Mouse (Mus musculus) layer of hippocampus, postnatal 10 days (tissue): Measurements from ENCODE around the gene Hsd17b2. TPM values are rescaled to one million over a fixed set of nuclear protein-coding genes. Genes with fewer than 3 reads are reported as not detected.

Experiments used
- DNase-seq, 2 experiments: peaks; one replicate each; pipeline ENCODE4 v3.0.0; 2021; ENCODE audit warnings: low spot score in 2 of 2
- long read RNA-seq: library from polyadenylated mRNA; stranded (forward); transcript quantifications from one replicate; pipeline ENCODE4 v2.0.0, GENCODE M21; 2023
- total RNA-seq, 2 experiments: library from RNA; stranded (reverse); gene quantifications; 2 replicates each; pipeline ENCODE4 v1.2.3; 2021

Gene Hsd17b2
- total RNA-seq: not detected
- long read RNA-seq: 0 reads

DNA sequence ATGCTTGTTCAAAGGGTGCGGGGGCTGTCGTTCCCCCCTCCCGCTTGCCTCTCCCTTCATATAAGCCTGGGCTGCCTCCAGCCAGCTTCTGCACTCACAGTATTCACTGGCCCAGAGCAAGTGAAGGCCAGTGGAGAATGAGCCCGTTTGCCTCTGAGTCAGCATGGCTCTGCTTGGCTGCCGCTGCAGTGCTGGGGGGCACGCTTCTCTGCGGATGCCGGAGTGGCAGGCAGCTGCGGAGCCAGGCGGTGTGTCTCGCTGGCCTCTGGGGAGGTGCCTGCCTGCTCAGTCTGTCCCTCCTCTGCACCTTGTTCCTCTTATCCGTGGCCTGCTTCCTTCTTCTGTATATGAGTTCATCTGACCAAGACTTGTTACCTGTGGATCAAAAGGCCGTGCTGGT lies at the start of gene Hsd17b2:
TSS of gene Hsd17b2 (plus strand) at position 46 of the 400 bp plus-strand sequence.
- no peak for DNase-seq

GRCm38 (mm10) chr8:117652318-117652717 lies 49.4 kb upstream of the Hsd17b2 start:
- no peak for DNase-seq

- no peak for DNase-seq
Measured at GRCm38 (mm10) chr8:117658990-117659389, 42.7 kb upstream of the Hsd17b2 start.

DNA sequence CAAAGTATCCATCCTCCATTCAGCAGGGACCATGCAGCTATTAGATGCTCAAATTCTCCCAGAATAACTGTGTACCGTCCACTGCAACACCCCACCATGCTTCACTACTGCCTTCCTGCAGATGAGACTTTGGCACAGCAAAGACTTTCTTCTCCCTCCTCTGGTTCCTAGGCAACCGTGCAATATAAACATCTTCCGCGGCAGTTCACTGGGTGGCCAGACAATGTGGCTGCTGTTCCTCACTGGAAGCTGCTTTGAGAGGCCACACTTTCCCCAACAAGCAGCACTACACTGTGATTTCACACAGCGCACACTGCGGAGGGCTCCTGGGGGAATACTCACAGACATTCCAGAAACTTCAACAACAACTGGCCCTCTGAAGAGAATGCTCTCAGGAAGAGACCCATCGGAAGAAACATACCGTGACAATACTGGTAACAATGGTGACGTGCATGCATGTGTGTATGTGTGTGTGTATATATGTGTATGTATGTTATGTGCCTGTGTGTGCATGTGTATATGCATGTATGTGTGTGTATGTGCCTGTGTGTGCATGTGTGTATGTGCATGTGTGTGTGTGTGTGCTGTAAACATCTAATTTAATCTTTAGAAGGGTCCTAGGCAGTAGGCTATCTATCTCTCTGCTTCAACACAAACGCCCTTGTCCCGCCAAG lies 41.2 kb upstream of the Hsd17b2 start:
- DNase-seq: peak; percentile 12 to 29

- no peak for DNase-seq
Measured at GRCm38 (mm10) chr8:117667349-117668124, 34.2 kb upstream of the Hsd17b2 start.

DNA sequence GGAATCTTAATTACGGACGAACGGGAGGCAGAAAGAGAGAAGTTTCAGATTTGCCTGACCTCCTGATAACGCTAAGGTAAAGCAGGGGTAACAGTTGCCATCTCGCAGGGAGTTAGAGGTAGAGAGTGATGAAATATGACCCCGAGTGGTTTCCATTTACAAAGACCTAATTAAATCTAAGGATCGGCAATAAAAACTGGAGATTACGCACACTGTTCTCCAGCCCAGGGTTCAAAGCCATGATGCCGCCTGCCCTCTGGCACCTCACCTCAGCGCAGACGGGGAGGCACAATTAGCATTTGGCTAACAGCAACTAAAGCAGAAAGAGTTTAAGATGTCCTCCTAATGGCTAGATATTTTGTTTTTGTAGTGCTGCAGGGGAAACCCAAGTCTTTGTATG lies 31.2 kb upstream of the Hsd17b2 start:
- DNase-seq: no peak

DNA sequence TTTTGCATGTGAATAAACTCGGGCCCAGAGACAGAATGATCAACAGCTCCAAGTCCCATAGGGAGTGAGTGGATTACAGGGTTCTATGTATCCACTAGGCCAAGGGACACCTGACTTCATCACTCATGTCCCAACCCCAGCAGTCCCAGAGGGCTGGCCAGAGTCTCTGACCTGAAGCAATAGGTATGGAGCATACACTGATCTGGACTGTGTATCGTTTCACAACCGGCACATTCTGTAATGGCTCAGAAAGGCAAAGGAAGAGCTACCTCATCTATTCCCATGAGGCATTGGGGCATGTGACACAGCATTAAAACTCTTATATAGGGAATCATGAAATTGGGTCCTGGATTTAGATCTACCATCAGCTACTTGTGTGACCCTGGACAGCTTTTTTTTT lies 29.1 kb upstream of the Hsd17b2 start:
- no peak for DNase-seq

GRCm38 (mm10) chr8:117673430-117673830 lies 28.3 kb upstream of the Hsd17b2 start, which contains the start of gene Sdr42e1:
Gene Sdr42e1 (minus strand): TSS chr8:117673689.
- DNase-seq: peak; percentile 49 to 66

DNA sequence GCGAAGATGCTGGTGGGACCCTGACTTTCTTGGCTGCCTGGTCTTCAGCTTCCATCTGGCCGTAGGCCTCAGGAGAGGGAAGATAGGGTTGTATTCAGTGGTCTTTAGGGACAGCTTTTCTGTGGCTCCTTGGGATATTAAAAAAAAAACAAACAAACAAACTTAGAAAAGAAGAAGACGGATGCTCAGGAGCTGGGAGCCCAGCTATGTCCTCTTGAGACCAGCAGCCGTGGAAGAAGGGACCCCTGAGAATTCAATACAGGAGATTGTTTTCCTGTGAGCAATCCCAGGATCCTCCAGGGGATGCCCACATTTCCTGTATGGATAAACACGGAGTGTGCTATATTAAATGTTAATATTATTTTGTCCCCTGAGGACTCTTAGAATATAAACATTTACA lies 26.5 kb upstream of the Hsd17b2 start:
- DNase-seq: no peak

GRCm38 (mm10) chr8:117676460-117676859 lies 25.2 kb upstream of the Hsd17b2 start:
- DNase-seq: no peak

- DNase-seq: no peak
Measured at GRCm38 (mm10) chr8:117677011-117677410, 24.7 kb upstream of the Hsd17b2 start.

DNA sequence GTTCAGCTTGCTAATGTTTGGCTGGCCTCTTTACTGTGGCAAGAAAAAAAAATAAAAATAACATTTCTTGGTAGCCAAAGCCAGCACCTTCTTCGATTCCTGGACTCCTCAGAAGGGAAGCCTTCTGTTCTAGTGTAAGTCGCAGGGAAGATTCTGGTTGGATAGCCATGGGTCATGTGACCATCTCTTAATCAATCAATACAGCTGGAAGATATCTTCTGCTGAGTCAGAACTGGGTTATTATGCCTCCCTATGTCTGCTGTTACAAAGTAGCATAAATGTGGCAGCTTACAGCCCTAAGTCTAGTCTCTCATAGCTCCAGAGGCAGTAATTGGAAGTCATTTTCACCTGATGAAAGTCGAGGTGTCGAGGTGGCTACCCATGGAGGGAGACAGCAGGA lies 23.1 kb upstream of the Hsd17b2 start:
- DNase-seq: no peak

- DNase-seq: no peak
Measured at GRCm38 (mm10) chr8:117683925-117684472, 17.7 kb upstream of the Hsd17b2 start.

- DNase-seq: no peak
Measured at GRCm38 (mm10) chr8:117684504-117684903, 17.2 kb upstream of the Hsd17b2 start.

GRCm38 (mm10) chr8:117687890-117688289 lies 13.8 kb upstream of the Hsd17b2 start:
- DNase-seq: no peak

DNA sequence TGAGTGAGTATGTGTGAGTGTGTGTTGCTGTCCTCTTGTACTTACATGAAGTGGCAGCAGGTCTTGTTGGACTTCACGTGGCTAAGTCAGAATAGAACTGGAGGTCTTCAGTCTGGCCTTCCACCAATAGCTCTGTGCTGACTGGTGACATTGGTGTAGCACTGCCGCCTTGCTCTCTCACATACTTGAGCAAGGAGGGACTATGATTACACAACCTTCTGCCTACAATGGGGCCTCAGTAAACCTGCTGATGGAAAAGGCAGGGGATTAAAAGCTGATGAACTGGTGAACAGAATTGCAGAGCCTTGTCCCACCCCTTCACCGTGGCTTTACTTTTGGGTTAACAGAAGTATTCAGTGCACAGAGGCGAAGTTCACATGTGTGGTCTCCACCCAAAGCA lies 9.6 kb upstream of the Hsd17b2 start:
- no peak for DNase-seq

DNA sequence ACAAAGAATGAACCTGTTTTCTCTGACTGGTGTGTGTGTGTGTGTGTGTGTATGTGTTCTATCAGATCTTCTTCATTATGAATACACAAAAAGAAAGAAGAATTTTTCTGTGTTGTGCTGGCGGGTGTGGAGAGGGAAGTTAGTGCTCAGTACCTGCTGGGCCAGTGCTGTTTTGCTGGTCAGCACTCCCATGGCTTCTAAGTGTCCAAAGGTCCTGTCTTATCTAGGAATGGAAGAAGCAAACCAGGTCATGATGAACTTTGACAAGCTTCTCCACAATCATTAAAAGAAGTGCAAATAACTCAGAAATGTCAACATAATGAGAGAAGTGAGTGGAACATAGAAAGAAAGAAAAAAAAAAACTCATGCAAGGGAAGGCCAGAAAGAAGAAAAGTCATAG lies 6.1 kb upstream of the Hsd17b2 start:
- no peak for DNase-seq

DNA sequence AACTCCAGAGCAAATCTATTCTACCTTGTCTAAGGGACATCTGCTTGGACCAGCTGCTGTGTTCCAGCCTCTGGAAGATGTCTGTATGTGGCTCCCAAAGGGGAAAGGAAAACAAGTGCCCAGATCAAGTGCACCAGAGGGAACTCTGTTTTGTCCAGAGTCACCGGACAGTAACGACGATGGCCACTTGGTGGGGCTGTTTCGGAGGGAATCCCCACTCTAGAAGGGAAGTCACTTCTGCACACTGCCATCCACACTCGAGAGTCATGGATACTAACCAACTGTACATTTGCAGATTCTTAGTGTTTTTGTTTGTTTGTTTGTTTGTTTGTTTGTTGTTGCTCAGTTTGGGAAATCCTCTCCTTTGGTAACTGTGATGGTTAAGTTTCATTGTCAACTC lies 4.5 kb upstream of the Hsd17b2 start:
- peak; percentile 36 for DNase-seq

GRCm38 (mm10) chr8:117700699-117701098 lies 1.0 kb upstream of the Hsd17b2 start:
- no peak for DNase-seq

GRCm38 (mm10) chr8:117701246-117701645 lies 458 bp upstream of the Hsd17b2 start:
- no peak for DNase-seq

- no peak for DNase-seq
Measured at GRCm38 (mm10) chr8:117702701-117703100, 997 bp downstream of the Hsd17b2 start.

DNA sequence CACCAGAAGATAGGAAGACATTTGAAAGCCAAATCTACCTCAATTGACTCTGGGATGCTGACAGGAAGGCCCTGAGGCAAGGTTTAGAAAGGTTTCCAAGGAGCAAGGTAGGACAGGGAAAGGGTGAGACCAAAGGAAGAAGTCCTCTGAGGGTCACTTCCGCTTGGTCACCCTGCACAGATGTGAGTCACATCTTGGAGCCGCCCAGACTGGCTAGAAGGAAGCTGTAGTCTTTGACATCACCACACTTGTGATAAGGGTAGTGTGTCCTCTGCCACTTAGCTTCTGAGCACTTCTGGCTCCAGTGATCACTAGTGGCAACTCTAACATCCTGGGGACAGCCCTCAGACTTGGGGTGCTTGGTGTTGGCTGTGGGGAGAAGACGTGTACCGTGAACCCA lies 4.4 kb downstream of the Hsd17b2 start:
- DNase-seq: no peak
